Mouse (Mus musculus): ENCODE results near the gene Ctnnbip1. TPM values are rescaled to one million over a fixed set of nuclear protein-coding genes. Genes with fewer than 3 reads are reported as not detected.
A peak's percentile ranks its signal among the peaks of the same experiment; 100 is the strongest.

Ctnnbip1 gene
- polyA plus RNA-seq, 1 experiment from 2014 or later: 95.3 TPM

DNA sequence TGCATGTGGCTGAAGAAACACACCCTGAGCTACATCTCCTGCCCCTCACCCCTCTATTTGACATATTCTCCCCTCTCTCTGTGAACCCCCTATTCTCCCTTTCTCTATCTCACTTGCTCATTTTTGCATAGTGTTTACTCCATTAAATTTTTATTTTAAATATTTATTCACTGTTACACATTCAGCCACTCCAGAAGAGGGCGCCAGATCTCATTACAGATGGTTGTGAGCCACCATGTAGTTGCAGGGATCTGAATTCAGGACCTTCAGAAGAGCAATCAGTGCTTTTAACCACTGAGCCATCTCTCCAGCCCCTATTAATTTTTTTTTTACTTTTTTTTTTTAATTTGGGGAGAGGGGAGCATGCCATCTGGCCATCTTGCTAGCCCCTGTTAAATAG is 72.2 kb downstream of the Ctnnbip1 start:
- H3K4me3 ChIP-seq (replicated peaks; ENCODE audit: low read depth, low read length): no peak overlapping the region
- no peak overlapping the region for H3K27ac ChIP-seq (replicated peaks; ENCODE audit: low read depth, low read length)
- no peaks in the 10 kb centered on the region for H3K9me3 ChIP-seq (ENCODE audit: control insufficient read depth, low read length)
- no peak overlapping the region for H3K4me2 ChIP-seq (ENCODE audit: low read length)
- ATAC-seq (ENCODE audit: low FRiP score, low TSS enrichment): no peak
- peaks cover 24% of the 10 kb centered on the region for H3K4me1 ChIP-seq (ENCODE audit: control insufficient read depth, insufficient read depth, low read length)
- H3K36me3 ChIP-seq (ENCODE audit: control insufficient read depth, insufficient read depth, low read length): no peaks in the 10 kb centered on the region
- H3K9ac ChIP-seq (replicated peaks; ENCODE audit: low read length): no peak overlapping the region
- WGBS: 89% methylated on average over 1 of the region's 1 CpGs
- DNase-seq: no peak
- 0 out of 2 replicates have a peak, but pooled peaks cover 4% of the 10 kb centered on the region for H3K27me3 ChIP-seq (ENCODE audit: control insufficient read depth, insufficient read depth, low read length)

DNA sequence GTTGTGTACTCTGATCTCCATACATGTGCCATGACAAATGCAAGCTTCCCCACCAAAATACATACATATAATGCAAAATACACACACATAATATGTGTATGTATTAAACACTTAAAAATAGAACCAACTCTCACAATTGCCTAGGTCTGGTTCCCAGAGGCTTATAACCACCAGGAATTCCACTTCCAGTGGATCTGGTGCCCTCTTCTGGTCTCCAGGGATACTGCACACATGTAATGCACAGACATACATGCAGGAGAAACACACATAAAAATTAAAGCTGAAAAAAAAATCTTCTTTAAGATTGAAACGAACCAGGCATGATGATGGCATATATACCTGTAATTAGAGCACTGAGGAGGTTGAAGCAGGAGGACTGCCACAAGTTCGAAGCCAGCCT is 73.5 kb downstream of the Ctnnbip1 start:
- H3K27me3 ChIP-seq (ENCODE audit: control insufficient read depth, insufficient read depth, low read length): 0 out of 2 replicates have a peak, but pooled peaks cover 3% of the 10 kb centered on the region
- no peak overlapping the region for H3K9ac ChIP-seq (replicated peaks; ENCODE audit: low read length)
- no peak for ATAC-seq (ENCODE audit: low FRiP score, low TSS enrichment)
- H3K36me3 ChIP-seq (ENCODE audit: control insufficient read depth, insufficient read depth, low read length): no peaks in the 10 kb centered on the region
- H3K4me1 ChIP-seq (ENCODE audit: control insufficient read depth, insufficient read depth, low read length): peaks cover 24% of the 10 kb centered on the region
- H3K4me3 ChIP-seq (replicated peaks; ENCODE audit: low read depth, low read length): no peak overlapping the region
- no peak overlapping the region for H3K4me2 ChIP-seq (ENCODE audit: low read length)
- no peaks in the 10 kb centered on the region for H3K9me3 ChIP-seq (ENCODE audit: control insufficient read depth, low read length)
- H3K27ac ChIP-seq (replicated peaks; ENCODE audit: low read depth, low read length): no peak overlapping the region
- DNase-seq: peak; percentile 35
- 95% methylated on average over 2 of the region's 2 CpGs for WGBS

DNA sequence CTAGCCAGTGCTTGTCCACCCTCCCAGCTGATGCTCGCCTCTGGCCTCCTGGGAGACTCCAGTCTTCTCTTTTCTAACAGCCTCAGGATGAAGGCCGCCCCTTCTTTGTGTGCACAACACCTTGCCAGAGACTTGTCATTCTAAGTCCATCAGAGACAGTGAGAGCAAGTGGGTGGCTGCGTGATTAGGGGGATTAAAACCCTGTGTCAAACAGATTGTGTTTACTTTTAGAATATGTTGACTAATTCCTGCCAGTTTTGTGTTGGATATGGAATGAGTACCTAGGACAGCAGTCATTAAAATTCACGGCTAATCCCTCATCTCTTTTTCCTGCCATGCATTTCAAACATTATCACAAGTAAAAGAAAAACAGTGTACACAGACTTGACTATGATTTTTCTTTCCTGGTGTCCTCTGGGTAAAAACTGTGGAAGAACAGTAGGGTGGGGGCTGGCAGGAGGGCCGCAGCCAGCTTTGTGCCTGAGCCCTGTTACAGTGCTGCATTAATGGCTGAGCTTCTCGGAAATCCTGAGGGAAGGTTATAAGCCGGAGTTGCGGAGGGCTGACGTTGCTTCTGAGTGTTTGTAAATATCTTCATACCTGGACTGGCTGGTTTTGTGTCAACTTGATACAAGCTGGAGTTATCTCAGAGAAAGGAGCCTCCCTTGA is 77.0 kb downstream of the Ctnnbip1 start:
- no peaks in the 10 kb centered on the region for H3K9me3 ChIP-seq (ENCODE audit: control insufficient read depth, low read length)
- no peak overlapping the region for H3K4me3 ChIP-seq (replicated peaks; ENCODE audit: low read depth, low read length)
- H3K27ac ChIP-seq (replicated peaks; ENCODE audit: low read depth, low read length): peak overlapping the region; percentile 50; the same call in 1 of the 2 replicates
- H3K36me3 ChIP-seq (ENCODE audit: control insufficient read depth, insufficient read depth, low read length): no peaks in the 10 kb centered on the region
- H3K4me1 ChIP-seq (ENCODE audit: control insufficient read depth, insufficient read depth, low read length): peaks cover 5% of the 10 kb centered on the region
- no peaks in the 10 kb centered on the region for H3K27me3 ChIP-seq (ENCODE audit: control insufficient read depth, insufficient read depth, low read length)
- no peak for ATAC-seq (ENCODE audit: low FRiP score, low TSS enrichment)
- 52% methylated on average over 9 of the region's 9 CpGs for WGBS
- H3K4me2 ChIP-seq (ENCODE audit: low read length): no peak overlapping the region
- no peak overlapping the region for H3K9ac ChIP-seq (replicated peaks; ENCODE audit: low read length)
- DNase-seq: peak; percentile 33

DNA sequence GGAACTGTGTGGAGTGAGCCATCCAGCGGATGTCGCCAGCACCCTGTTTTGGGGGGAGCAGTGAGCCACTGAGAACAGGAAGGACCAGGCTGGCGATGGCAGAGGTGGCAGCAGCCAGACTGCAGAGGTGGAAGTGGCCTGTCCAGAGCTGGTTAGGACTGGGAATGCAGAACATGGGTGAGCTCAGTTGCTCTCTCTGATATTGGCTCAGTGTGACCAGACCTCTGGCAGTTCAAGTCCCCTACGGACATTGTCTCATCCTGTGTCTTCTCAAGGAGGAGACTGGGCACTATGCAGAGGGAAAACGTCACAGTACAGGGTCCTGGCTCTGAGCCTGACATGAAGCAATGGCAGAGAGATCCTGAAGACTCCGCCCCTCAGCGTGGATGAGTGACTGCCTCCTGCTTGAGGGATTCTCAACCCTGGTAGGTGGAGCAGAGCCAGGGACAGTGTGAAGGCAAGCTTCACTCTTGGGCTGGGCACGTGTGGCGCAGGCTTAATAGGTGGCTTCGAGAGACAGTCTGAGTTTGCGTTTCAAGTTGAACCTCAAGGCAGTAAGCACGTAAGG is 79.7 kb downstream of the Ctnnbip1 start:
- ATAC-seq (ENCODE audit: low FRiP score, low TSS enrichment) (no peak), DNase-seq (no peak)
- Histone ChIP-seq H3K36me3 (ENCODE audit: control insufficient read depth, insufficient read depth, low read length) (no peaks in the 10 kb centered on the region), H3K27me3 (ENCODE audit: control insufficient read depth, insufficient read depth, low read length) (no peaks in the 10 kb centered on the region), H3K9ac (replicated peaks; ENCODE audit: low read length) (no peak overlapping the region), H3K4me1 (ENCODE audit: control insufficient read depth, insufficient read depth, low read length) (peaks cover 8% of the 10 kb centered on the region), H3K4me3 (replicated peaks; ENCODE audit: low read depth, low read length) (no peak overlapping the region), H3K27ac (replicated peaks; ENCODE audit: low read depth, low read length) (no peak overlapping the region), H3K9me3 (ENCODE audit: control insufficient read depth, low read length) (no peaks in the 10 kb centered on the region), H3K4me2 (ENCODE audit: low read length) (no peak overlapping the region)
- WGBS: 79% methylated on average over 12 of the region's 12 CpGs

DNA sequence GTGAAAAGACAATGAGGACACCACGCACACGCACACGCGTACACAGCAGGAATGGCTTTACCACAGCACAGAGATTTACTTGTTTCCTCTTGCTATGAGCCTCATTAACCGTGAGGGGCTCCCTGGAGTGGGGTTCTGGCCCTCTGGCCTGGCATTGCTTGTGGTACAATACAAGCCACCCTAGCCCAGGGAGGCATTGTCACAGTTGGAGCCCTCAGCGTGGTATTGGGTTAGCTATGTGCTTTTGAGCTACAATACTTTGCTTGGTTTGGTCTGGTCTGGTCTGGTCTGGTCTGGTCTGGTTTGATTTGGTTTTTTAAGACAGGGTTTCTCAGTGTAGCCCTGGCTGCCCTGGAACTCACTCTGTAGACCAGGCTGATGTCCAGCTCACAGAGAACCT is 81.5 kb downstream of the Ctnnbip1 start:
- Histone ChIP-seq H3K4me2 (ENCODE audit: low read length) (no peak overlapping the region), H3K27me3 (ENCODE audit: control insufficient read depth, insufficient read depth, low read length) (no peaks in the 10 kb centered on the region), H3K36me3 (ENCODE audit: control insufficient read depth, insufficient read depth, low read length) (no peaks in the 10 kb centered on the region), H3K4me3 (replicated peaks; ENCODE audit: low read depth, low read length) (no peak overlapping the region), H3K27ac (replicated peaks; ENCODE audit: low read depth, low read length) (no peak overlapping the region), H3K9ac (replicated peaks; ENCODE audit: low read length) (no peak overlapping the region), H3K4me1 (ENCODE audit: control insufficient read depth, insufficient read depth, low read length) (peaks cover 8% of the 10 kb centered on the region), H3K9me3 (ENCODE audit: control insufficient read depth, low read length) (no peaks in the 10 kb centered on the region)
- ATAC-seq (ENCODE audit: low FRiP score, low TSS enrichment): no peak
- no peak for DNase-seq
- WGBS: 90% methylated on average over 6 of the region's 6 CpGs

DNA sequence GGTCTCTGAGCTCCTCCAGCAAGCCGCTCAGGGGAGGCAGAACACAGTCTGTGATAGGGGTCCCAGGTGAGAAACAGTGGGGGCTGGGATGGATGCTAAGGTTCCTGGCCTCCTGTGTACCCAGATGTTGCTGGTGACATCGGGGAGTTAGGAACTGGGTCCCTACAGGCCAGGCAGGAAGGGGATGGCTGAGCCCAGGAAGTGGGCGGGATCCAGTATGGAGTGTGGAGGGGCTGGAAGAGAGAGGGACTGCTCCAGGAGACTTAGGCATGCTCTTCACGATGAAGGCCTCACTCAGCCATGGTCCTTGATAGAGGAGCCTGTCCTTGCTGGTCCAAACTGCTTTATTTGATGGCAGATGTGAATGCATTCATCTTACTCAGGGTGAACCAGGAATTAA is 82.1 kb downstream of the Ctnnbip1 start:
- H3K36me3 ChIP-seq (ENCODE audit: control insufficient read depth, insufficient read depth, low read length): no peaks in the 10 kb centered on the region
- no peak overlapping the region for H3K27ac ChIP-seq (replicated peaks; ENCODE audit: low read depth, low read length)
- H3K4me3 ChIP-seq (replicated peaks; ENCODE audit: low read depth, low read length): no peak overlapping the region
- H3K4me1 ChIP-seq (ENCODE audit: control insufficient read depth, insufficient read depth, low read length): 0 out of 2 replicates have a peak, but pooled peaks cover 3% of the 10 kb centered on the region
- H3K9me3 ChIP-seq (ENCODE audit: control insufficient read depth, low read length): no peaks in the 10 kb centered on the region
- no peaks in the 10 kb centered on the region for H3K27me3 ChIP-seq (ENCODE audit: control insufficient read depth, insufficient read depth, low read length)
- DNase-seq (no peak), ATAC-seq (ENCODE audit: low FRiP score, low TSS enrichment) (no peak)
- WGBS: 92% methylated on average over 4 of the region's 4 CpGs
- H3K4me2 ChIP-seq (ENCODE audit: low read length): no peak overlapping the region
- no peak overlapping the region for H3K9ac ChIP-seq (replicated peaks; ENCODE audit: low read length)

DNA sequence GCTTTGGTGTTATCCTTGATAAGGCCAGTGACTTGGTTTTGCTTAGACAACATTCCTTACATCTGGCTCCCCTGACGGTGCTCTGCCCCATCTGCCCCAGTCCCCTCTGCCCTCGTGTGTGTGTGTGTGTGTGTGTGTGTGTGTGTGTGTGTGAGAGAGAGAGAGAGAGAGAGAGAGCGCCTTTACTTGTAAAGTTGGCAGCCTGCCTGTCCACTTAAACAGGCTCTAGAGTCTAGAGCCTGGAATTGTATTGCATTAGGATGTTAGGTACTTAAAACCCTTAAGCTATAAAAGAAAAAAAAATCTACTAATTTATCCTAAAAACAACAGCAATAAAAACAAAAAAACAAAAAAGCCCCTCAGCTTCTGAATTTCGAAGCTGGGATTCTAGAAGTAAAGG is 83.4 kb downstream of the Ctnnbip1 start:
- no peaks in the 10 kb centered on the region for H3K9me3 ChIP-seq (ENCODE audit: control insufficient read depth, low read length)
- no peak overlapping the region for H3K9ac ChIP-seq (replicated peaks; ENCODE audit: low read length)
- WGBS: 57% methylated on average over 4 of the region's 4 CpGs
- peak; percentile 50 for DNase-seq
- H3K4me3 ChIP-seq (replicated peaks; ENCODE audit: low read depth, low read length): no peak overlapping the region
- H3K36me3 ChIP-seq (ENCODE audit: control insufficient read depth, insufficient read depth, low read length): no peaks in the 10 kb centered on the region
- H3K4me1 ChIP-seq (ENCODE audit: control insufficient read depth, insufficient read depth, low read length): peaks cover 8% of the 10 kb centered on the region
- no peak overlapping the region for H3K4me2 ChIP-seq (ENCODE audit: low read length)
- no peak overlapping the region; the same call in 1 of the 2 replicates for H3K27ac ChIP-seq (replicated peaks; ENCODE audit: low read depth, low read length)
- ATAC-seq (ENCODE audit: low FRiP score, low TSS enrichment): no peak
- no peaks in the 10 kb centered on the region for H3K27me3 ChIP-seq (ENCODE audit: control insufficient read depth, insufficient read depth, low read length)

DNA sequence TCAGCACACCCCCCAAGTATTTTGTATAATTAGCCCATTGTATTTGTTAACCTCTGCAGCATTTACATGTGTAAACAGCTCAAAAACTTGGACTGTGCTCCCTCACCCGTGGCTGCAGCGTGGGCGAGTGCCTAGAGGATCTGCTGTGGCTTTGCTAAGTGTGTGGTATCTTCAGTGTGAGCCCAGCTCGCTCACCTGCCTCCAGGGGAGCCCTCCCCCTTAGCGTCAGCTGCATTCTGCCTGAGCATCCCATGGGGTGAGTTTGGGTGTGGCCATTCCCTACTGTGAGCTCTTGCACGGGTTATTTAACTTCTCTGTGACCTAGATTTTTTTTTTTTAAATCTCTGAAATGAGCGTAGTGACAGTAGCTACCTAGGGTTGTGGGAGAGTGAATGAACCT is 84.2 kb downstream of the Ctnnbip1 start:
- no peaks in the 10 kb centered on the region for H3K9me3 ChIP-seq (ENCODE audit: control insufficient read depth, low read length)
- ATAC-seq (ENCODE audit: low FRiP score, low TSS enrichment) (no peak), DNase-seq (no peak)
- no peak overlapping the region for H3K4me3 ChIP-seq (replicated peaks; ENCODE audit: low read depth, low read length)
- WGBS: 44% methylated on average over 7 of the region's 7 CpGs
- H3K4me2 ChIP-seq (ENCODE audit: low read length): no peak overlapping the region
- H3K9ac ChIP-seq (replicated peaks; ENCODE audit: low read length): no peak overlapping the region
- H3K36me3 ChIP-seq (ENCODE audit: control insufficient read depth, insufficient read depth, low read length): no peaks in the 10 kb centered on the region
- no peak overlapping the region for H3K27ac ChIP-seq (replicated peaks; ENCODE audit: low read depth, low read length)
- peaks cover 15% of the 10 kb centered on the region for H3K4me1 ChIP-seq (ENCODE audit: control insufficient read depth, insufficient read depth, low read length)
- no peaks in the 10 kb centered on the region for H3K27me3 ChIP-seq (ENCODE audit: control insufficient read depth, insufficient read depth, low read length)

DNA sequence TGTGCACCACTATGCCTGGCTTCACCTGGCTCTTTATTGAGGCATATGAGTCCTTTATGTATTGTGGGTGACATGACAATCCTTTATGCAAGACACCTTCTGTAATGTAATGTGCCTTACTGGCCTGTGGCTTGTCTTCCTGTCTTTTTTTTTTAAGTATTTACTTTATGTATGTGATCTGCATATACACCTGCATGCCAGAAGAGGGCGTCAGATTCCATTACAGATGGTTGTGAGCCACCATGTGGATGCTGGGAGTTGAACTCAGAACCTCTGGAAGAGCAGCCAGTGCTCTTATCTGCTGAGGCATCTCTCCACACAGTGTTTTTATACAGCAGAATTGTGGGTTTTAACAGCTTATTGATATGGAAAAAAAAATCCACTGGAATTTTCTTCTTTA is 85.8 kb downstream of the Ctnnbip1 start:
- H3K9ac ChIP-seq (replicated peaks; ENCODE audit: low read length): no peak overlapping the region
- no peak overlapping the region for H3K27ac ChIP-seq (replicated peaks; ENCODE audit: low read depth, low read length)
- no peak overlapping the region for H3K4me3 ChIP-seq (replicated peaks; ENCODE audit: low read depth, low read length)
- H3K9me3 ChIP-seq (ENCODE audit: control insufficient read depth, low read length): no peaks in the 10 kb centered on the region
- WGBS: 60% methylated on average over 1 of the region's 1 CpGs
- no peak overlapping the region for H3K4me2 ChIP-seq (ENCODE audit: low read length)
- no peaks in the 10 kb centered on the region for H3K27me3 ChIP-seq (ENCODE audit: control insufficient read depth, insufficient read depth, low read length)
- H3K4me1 ChIP-seq (ENCODE audit: control insufficient read depth, insufficient read depth, low read length): peaks cover 22% of the 10 kb centered on the region
- DNase-seq: no peak
- no peak for ATAC-seq (ENCODE audit: low FRiP score, low TSS enrichment)
- no peaks in the 10 kb centered on the region for H3K36me3 ChIP-seq (ENCODE audit: control insufficient read depth, insufficient read depth, low read length)
